Mouse (Mus musculus) bone marrow macrophage, adult 2 months (primary cell): ENCODE data around the gene Cuedc1. TPM values are rescaled to one million over a fixed set of nuclear protein-coding genes. Genes with fewer than 3 reads are reported as not detected.

Source experiments
- H3K27ac ChIP-seq: 2 replicates; pipeline ENCODE4 v1.5.1; 2012; ENCODE audit warnings: low read depth, low read length; ENCODE audit not compliant: insufficient read depth
- H3K4me1 ChIP-seq: 2 replicates; pipeline ENCODE4 v1.6.1; 2012; ENCODE audit warnings: low read length; ENCODE audit not compliant: control insufficient read depth, insufficient read depth
- H3K4me3 ChIP-seq: 2 replicates; pipeline ENCODE4 v1.5.1; 2012; ENCODE audit warnings: mild to moderate bottlenecking, low read length, moderate library complexity; ENCODE audit not compliant: insufficient read depth
- CTCF ChIP-seq: IDR thresholded peaks from 2 replicates; pipeline ENCODE4 v1.5.1; 2012; ENCODE audit warnings: low read depth, mild to moderate bottlenecking, low read length, moderate library complexity
- POLR2A ChIP-seq: IDR thresholded peaks from 2 replicates; pipeline ENCODE4 v1.6.1; 2012; ENCODE audit warnings: mild to moderate bottlenecking, low read depth, low read length, borderline replicate concordance
- polyA plus RNA-seq: library from polyadenylated mRNA; stranded (reverse); fragments of >200 nt; gene quantifications from 2 replicates; pipeline ENCODE4 v1.2.4, GENCODE M21; 2012; ENCODE audit not compliant: missing spikeins, insufficient read depth, insufficient read length

The Cuedc1 gene
- polyA plus RNA-seq, 1 experiment, result 13.1 TPM

DNA sequence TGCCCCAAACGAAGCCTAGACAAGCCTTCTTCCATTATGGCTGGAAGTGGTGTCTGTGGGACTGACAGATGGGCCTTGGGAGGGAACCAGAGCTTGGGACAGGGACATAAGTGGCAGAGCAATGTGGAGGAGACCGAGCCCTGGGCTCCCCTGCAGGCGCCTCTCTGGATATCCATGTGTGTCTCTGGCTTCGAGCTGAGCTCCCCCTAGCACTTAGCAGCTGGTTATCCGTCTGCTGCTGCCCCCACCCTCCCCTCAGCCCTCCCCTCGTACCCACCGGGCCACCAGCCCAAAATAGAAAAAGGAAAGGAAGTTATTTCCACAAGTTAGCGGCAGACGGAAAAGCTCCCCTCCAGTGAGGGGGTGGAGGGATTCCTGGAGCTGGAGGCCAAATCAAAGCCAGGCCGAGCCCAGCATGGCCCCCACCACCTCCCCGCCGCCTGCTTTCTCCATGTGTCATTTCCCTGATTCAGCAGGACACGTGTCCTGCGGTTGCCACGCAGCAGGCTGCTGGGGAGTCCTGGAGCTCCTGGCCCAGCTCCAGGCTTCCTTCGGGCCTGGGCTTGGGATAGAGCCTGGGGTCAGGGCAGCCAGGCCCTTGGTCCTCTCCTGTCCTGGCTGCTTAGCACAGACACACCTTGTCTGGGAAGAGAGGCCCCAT is 83.2 kb downstream of the Cuedc1 start:
- Histone ChIP-seq H3K4me1 (peaks cover 10% of the 10 kb centered on the region), H3K4me3 (no peak overlapping the region), H3K27ac (no peak overlapping the region)
- TF ChIP-seq CTCF (no peak), POLR2A (no peak)

DNA sequence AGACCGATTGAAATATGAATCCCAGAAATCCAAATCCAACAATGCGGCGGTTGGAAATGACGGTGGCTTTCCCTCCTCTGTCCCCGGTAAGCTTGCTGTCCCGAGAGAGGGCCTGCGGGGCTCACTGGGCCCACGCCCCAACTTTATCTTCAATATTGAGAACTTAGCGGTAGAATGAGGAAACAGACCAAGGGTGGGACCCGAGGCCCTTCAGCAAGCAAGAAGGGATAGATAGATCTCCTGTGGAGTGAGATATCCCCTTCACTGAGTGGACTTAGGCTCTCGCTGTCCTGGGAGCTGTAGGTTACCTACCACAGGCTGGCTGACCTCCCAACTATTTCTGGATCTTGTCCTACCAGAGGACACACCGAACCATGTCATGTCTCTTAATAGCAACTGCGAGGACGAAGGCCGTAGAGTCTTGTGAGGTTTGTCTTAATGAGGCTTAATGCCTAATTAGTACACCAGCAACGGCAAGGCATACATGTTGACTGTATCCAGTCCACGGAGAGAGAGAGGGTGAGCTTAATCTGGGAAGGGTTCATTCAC is 86.8 kb downstream of the Cuedc1 start:
- no peak overlapping the region for H3K4me3 ChIP-seq
- H3K27ac ChIP-seq, result no peak overlapping the region
- TF ChIP-seq POLR2A (no peak), CTCF (no peak)
- peaks cover 18% of the 10 kb centered on the region for H3K4me1 ChIP-seq

DNA sequence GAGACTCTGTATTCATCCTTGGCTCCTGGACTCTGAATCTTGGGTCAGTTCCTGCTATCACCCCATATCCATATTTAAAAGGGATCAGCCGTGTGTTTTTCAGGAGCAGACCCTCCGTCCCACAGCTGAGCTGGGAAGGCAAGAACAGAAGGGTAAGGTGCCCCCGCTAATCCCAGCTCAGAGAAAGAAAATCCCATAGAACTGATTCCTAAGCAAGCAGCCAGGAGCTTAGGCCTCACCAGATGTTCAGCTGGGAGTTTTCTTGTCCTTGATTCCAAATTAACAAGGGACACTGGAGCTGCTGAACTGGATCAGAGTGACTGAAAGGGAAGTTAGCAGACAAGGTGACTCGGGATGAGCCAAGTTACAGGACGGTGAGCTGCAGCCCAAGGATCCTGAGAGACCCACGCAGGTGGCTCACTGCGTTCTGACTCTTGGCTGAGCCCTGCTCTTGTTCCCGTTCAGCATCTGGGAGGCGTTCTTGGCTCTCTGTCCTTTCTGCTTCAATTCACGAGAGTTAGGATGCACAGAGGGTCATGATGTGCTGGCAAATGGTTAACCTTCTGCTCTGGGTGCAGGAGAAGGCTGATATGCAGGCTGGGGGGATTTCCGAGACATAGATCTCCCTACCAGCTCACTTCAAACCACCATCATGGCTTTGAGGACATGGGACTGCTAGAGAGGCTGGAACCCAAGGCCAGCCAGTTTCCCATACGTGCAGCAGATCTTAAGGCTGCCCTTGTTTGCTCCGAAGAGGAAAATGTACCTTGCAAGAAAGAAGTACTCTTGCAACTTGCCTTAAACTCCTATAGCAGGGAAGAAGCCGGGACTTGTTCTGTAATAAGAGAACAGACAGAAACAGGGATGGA is 88.5 kb downstream of the Cuedc1 start:
- Histone ChIP-seq H3K4me3 (no peak overlapping the region), H3K4me1 (peaks cover 10% of the 10 kb centered on the region), H3K27ac (no peak overlapping the region)
- TF ChIP-seq POLR2A (no peak), CTCF (no peak)

DNA sequence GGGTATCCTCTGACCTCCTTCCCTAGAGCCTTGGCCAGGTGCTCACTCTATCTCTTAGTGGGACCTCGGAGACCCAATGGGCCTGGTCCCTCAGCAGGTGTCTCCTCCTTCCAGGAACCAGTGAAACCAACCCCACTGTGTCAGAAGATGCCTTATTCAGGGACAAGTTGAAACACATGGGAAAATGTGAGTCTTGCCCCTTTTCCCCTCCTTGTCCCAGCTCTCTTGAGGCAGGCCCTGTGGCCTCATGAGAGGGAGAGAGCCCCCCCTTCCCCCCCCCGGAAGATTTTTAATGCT is 89.0 kb downstream of the Cuedc1 start:
- Histone ChIP-seq H3K4me3 (no peak overlapping the region), H3K4me1 (peaks cover 8% of the 10 kb centered on the region; the same call in 1 of the 2 replicates), H3K27ac (no peak overlapping the region)
- TF ChIP-seq POLR2A (no peak), CTCF (no peak)

GRCm38 (mm10) chr11:88187417-88188133 is 89.7 kb downstream of the Cuedc1 start:
- peaks cover 8% of the 10 kb centered on the region; the same call in 1 of the 2 replicates for H3K4me1 ChIP-seq
- peak overlapping the region; percentile 64 for H3K4me3 ChIP-seq
- TF ChIP-seq CTCF (peak; percentile 31), POLR2A (no peak)
- peak overlapping the region; percentile 53 for H3K27ac ChIP-seq

- TF ChIP-seq CTCF (no peak), POLR2A (no peak)
- no peak overlapping the region for H3K27ac ChIP-seq
- peak overlapping the region; percentile 64 for H3K4me3 ChIP-seq
- peaks cover 8% of the 10 kb centered on the region; the same call in 1 of the 2 replicates for H3K4me1 ChIP-seq
Observed at GRCm38 (mm10) chr11:88188216-88188615, 90.4 kb downstream of the Cuedc1 start.

- Histone ChIP-seq H3K4me3 (no peak overlapping the region), H3K4me1 (peaks cover 9% of the 10 kb centered on the region; the same call in 1 of the 2 replicates), H3K27ac (no peak overlapping the region)
- no peak for TF ChIP-seq CTCF
- no peak for TF ChIP-seq POLR2A
Observed at GRCm38 (mm10) chr11:88188635-88189034, 90.8 kb downstream of the Cuedc1 start.

GRCm38 (mm10) chr11:88192595-88192994 is 94.7 kb downstream of the Cuedc1 start:
- Histone ChIP-seq H3K4me1 (peaks cover 9% of the 10 kb centered on the region), H3K27ac (no peak overlapping the region), H3K4me3 (no peak overlapping the region)
- TF ChIP-seq POLR2A (no peak), CTCF (no peak)

- peaks cover 9% of the 10 kb centered on the region for H3K4me1 ChIP-seq
- peak overlapping the region; percentile 27 for H3K4me3 ChIP-seq
- TF ChIP-seq CTCF (no peak), POLR2A (no peak)
- H3K27ac ChIP-seq, result no peak overlapping the region
Observed at GRCm38 (mm10) chr11:88193098-88193823, 95.4 kb downstream of the Cuedc1 start.
